Mouse (Mus musculus): ENCODE data around the gene Smg8. TPM values are rescaled to one million over a fixed set of nuclear protein-coding genes. Genes with fewer than 3 reads are reported as not detected.

The Smg8 gene
- polyA plus RNA-seq (2014; fragmentation: Illumina TruSeq; extraction: RNeasy Lipid Tissue Mini Kit (QIAGEN cat#74804); ENCODE audit: insufficient read depth, low read depth, low replicate concordance), result 7.0 TPM

GRCm38 (mm10) chr11:87086290-87086984, at the start of gene Smg8:
Smg8 (minus strand) TSS chr11:87086774.

GRCm38 (mm10) chr11:87126824-87127816, 40.5 kb upstream of the Smg8 start, which contains the start of gene Trim37:
Trim37 (plus strand) TSS chr11:87127077.

GRCm38 (mm10) chr11:87108755-87109518, 22.4 kb upstream of the Smg8 start, which contains the start of gene Ska2:
Ska2 (plus strand) TSS chr11:87109234.

GRCm38 (mm10) chr11:87108409-87108754, 21.8 kb upstream of the Smg8 start, which contains the start of gene Prr11:
Prr11 (minus strand) TSS chr11:87108708.

GRCm38 (mm10) chr11:87073866-87074440, 12.6 kb downstream of the Smg8 start, which contains the start of gene Gdpd1:
Gdpd1 (minus strand) TSS chr11:87074062.

Other genes with a start within 250 kb of the Smg8 start
- gene Ypel2, start 93.1 kb downstream of the Smg8 start, polyA plus RNA-seq (2014; fragmentation: Illumina TruSeq; extraction: RNeasy Lipid Tissue Mini Kit (QIAGEN cat#74804); ENCODE audit: insufficient read depth, low read depth, low replicate concordance), result 4.4 TPM
- 24.8 TPM for gene Gdpd1, start 12.7 kb downstream of the Smg8 start, polyA plus RNA-seq (2014; fragmentation: Illumina TruSeq; extraction: RNeasy Lipid Tissue Mini Kit (QIAGEN cat#74804); ENCODE audit: insufficient read depth, low read depth, low replicate concordance)
- gene Prr11, start 21.9 kb upstream of the Smg8 start, polyA plus RNA-seq (2014; fragmentation: Illumina TruSeq; extraction: RNeasy Lipid Tissue Mini Kit (QIAGEN cat#74804); ENCODE audit: insufficient read depth, low read depth, low replicate concordance), result 0.35 TPM
- 7.8 TPM for gene Ska2, start 22.5 kb upstream of the Smg8 start, polyA plus RNA-seq (2014; fragmentation: Illumina TruSeq; extraction: RNeasy Lipid Tissue Mini Kit (QIAGEN cat#74804); ENCODE audit: insufficient read depth, low read depth, low replicate concordance)
- 7.8 TPM for gene Trim37, start 40.3 kb upstream of the Smg8 start, polyA plus RNA-seq (2014; fragmentation: Illumina TruSeq; extraction: RNeasy Lipid Tissue Mini Kit (QIAGEN cat#74804); ENCODE audit: insufficient read depth, low read depth, low replicate concordance)

Measured in lung, adult 10 weeks (tissue).